Mouse (Mus musculus): ENCODE measurements around the gene Tcf7l2. TPM values are rescaled to one million over a fixed set of nuclear protein-coding genes. Genes with fewer than 3 reads are reported as not detected.

The Tcf7l2 gene
- polyA plus RNA-seq, 1 experiment, result 5.4 TPM

DNA sequence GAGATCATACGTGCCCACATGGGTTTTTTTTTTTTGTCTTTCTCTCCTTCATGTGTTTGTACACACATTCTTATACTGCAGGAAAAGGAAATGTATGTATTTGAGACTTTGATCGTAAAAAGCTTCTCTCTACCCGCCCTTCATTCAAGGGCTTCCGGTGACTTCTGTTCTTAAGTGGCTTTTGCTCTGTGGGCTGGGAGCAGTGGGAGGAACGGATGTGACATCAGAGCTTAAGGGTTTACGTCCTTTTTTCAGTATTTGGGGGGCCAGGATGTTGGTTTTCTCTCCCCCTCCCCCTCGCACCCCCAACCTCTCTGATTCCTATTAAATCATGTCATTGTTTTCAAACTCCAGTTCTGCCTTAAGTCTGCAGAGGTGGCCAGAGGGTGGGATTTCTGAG is 173.9 kb downstream of the Tcf7l2 start:
- no peak overlapping the region for H3ac ChIP-seq (ENCODE audit: control insufficient read depth, insufficient read length)
- no peaks in the 10 kb centered on the region for H3K27me3 ChIP-seq (ENCODE audit: control insufficient read depth, insufficient read depth, insufficient read length)
- H3K36me3 ChIP-seq (ENCODE audit: control insufficient read depth, insufficient read depth), result peaks cover 10% of the 10 kb centered on the region
- TF ChIP-seq POLR2AphosphoS2 (IDR thresholded peaks at IDR 0.05; ENCODE audit: insufficient read length, low read depth) (no peak), MAX (IDR thresholded peaks at IDR 0.05; ENCODE audit: low read depth) (no peak), TCF3 (IDR thresholded peaks at IDR 0.05; ENCODE audit: insufficient read length, low read depth) (no peak), POLR2A (IDR thresholded peaks at IDR 0.05; ENCODE audit: insufficient read length, low read depth) (no peak), MYOG (IDR thresholded peaks at IDR 0.05; ENCODE audit: control insufficient read depth in 1 of 3, insufficient read depth in 1 of 3, insufficient read length in 2 of 3, low read depth in 2 of 3) (no peak), CEBPB (IDR thresholded peaks at IDR 0.05; ENCODE audit: insufficient read depth, poor library complexity, severe bottlenecking) (no peak), REST (IDR thresholded peaks at IDR 0.05; ENCODE audit: insufficient read depth, insufficient read length) (no peak), E2F4 (IDR thresholded peaks at IDR 0.05; ENCODE audit: insufficient read depth) (no peak), TCF12 (IDR thresholded peaks at IDR 0.05; ENCODE audit: insufficient read depth, poor library complexity, severe bottlenecking) (no peak), SRF (IDR thresholded peaks at IDR 0.05; ENCODE audit: control insufficient read depth, insufficient read length, low read depth) (no peak), MYOD1 (IDR thresholded peaks at IDR 0.05; ENCODE audit: control insufficient read depth in 1 of 3, insufficient read length in 2 of 3, low read depth in 2 of 3) (no peak), USF1 (IDR thresholded peaks at IDR 0.05; ENCODE audit: low read depth) (no peak)
- no peak overlapping the region for H3K4me3 ChIP-seq
- no peaks in the 10 kb centered on the region for H3K79me2 ChIP-seq (ENCODE audit: control insufficient read depth, insufficient read depth)
- no peak overlapping the region for H3K4me2 ChIP-seq (ENCODE audit: low read depth)

DNA sequence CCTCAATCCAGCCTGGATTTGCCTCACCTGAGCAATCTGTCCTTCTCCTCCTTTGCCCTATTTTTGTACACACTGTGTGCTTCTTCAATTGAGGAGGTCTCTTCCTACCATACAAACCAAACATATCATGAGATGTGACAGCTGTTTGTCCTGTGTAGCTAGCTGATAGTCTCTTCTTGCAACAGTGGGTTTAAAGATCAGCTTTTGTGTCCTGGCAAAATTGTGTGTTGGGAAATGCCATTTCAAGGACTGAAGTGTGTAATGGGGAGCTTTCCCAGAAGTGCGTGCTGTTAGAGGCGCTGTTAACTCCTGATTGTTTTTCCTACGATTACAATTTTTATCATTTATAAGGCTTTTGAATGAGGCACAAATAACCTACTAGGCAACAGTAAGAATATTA is 174.6 kb downstream of the Tcf7l2 start:
- Histone ChIP-seq H3K4me2 (ENCODE audit: low read depth) (no peak overlapping the region), H3ac (ENCODE audit: control insufficient read depth, insufficient read length) (no peak overlapping the region), H3K4me3 (no peak overlapping the region), H3K79me2 (ENCODE audit: control insufficient read depth, insufficient read depth) (no peaks in the 10 kb centered on the region), H3K36me3 (ENCODE audit: control insufficient read depth, insufficient read depth) (peaks cover 11% of the 10 kb centered on the region), H3K27me3 (ENCODE audit: control insufficient read depth, insufficient read depth, insufficient read length) (no peaks in the 10 kb centered on the region)
- no peak for TF ChIP-seq TCF3 (IDR thresholded peaks at IDR 0.05; ENCODE audit: insufficient read length, low read depth)
- no peak for TF ChIP-seq SRF (IDR thresholded peaks at IDR 0.05; ENCODE audit: control insufficient read depth, insufficient read length, low read depth)
- TF ChIP-seq MYOD1 (IDR thresholded peaks at IDR 0.05; ENCODE audit: control insufficient read depth in 1 of 3, insufficient read length in 2 of 3, low read depth in 2 of 3), result no peak
- TF ChIP-seq CEBPB (IDR thresholded peaks at IDR 0.05; ENCODE audit: insufficient read depth, poor library complexity, severe bottlenecking), result no peak
- no peak for TF ChIP-seq MAX (IDR thresholded peaks at IDR 0.05; ENCODE audit: low read depth)
- no peak for TF ChIP-seq TCF12 (IDR thresholded peaks at IDR 0.05; ENCODE audit: insufficient read depth, poor library complexity, severe bottlenecking)
- TF ChIP-seq REST (IDR thresholded peaks at IDR 0.05; ENCODE audit: insufficient read depth, insufficient read length), result no peak
- no peak for TF ChIP-seq MYOG (IDR thresholded peaks at IDR 0.05; ENCODE audit: control insufficient read depth in 1 of 3, insufficient read depth in 1 of 3, insufficient read length in 2 of 3, low read depth in 2 of 3)
- no peak for TF ChIP-seq POLR2AphosphoS2 (IDR thresholded peaks at IDR 0.05; ENCODE audit: insufficient read length, low read depth)

DNA sequence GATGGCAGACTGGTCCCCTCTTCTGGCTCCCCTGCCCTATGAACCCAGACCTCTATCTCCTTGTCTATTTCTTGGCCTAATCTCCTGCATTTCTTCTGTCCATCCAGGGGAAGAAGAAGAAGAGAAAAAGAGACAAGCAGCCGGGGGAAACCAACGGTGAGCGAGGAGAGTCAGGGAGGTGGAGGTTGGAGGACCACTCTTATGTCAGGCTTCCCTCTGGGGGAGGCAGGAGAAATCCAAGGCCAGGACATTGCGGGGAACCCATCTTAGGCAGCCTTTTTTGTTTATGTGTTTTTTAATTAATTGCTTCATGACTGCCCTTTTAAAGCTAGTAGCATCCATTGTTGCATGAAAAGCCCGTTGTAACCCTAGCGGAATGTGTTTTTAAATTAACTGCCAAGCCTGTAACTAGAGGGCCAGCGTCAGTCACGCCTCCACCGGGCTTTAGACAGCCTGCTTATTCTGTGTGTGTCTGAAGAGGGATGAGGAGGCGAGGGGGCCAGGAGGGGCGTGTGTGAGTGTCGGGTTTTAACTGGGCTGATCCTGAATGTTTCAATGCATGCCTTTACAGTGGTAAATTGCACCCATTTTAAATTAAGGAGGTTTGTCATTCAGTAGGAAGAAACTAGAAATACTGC is 182.3 kb downstream of the Tcf7l2 start:
- Histone ChIP-seq H3K36me3 (ENCODE audit: control insufficient read depth, insufficient read depth) (peaks cover 17% of the 10 kb centered on the region), H3K4me2 (ENCODE audit: low read depth) (no peak overlapping the region), H3ac (ENCODE audit: control insufficient read depth, insufficient read length) (no peak overlapping the region), H3K79me2 (ENCODE audit: control insufficient read depth, insufficient read depth) (no peaks in the 10 kb centered on the region), H3K4me3 (no peak overlapping the region), H3K27me3 (ENCODE audit: control insufficient read depth, insufficient read depth, insufficient read length) (no peaks in the 10 kb centered on the region)
- TF ChIP-seq MYOD1 (IDR thresholded peaks at IDR 0.05; ENCODE audit: control insufficient read depth in 1 of 3, insufficient read length in 2 of 3, low read depth in 2 of 3) (no peak), POLR2AphosphoS2 (IDR thresholded peaks at IDR 0.05; ENCODE audit: insufficient read length, low read depth) (no peak), REST (IDR thresholded peaks at IDR 0.05; ENCODE audit: insufficient read depth, insufficient read length) (no peak), CEBPB (IDR thresholded peaks at IDR 0.05; ENCODE audit: insufficient read depth, poor library complexity, severe bottlenecking) (no peak), MYOG (IDR thresholded peaks at IDR 0.05; ENCODE audit: control insufficient read depth in 1 of 3, insufficient read depth in 1 of 3, insufficient read length in 2 of 3, low read depth in 2 of 3) (no peak), E2F4 (IDR thresholded peaks at IDR 0.05; ENCODE audit: insufficient read depth) (no peak), SRF (IDR thresholded peaks at IDR 0.05; ENCODE audit: control insufficient read depth, insufficient read length, low read depth) (no peak), POLR2A (IDR thresholded peaks at IDR 0.05; ENCODE audit: insufficient read length, low read depth) (no peak), TCF12 (IDR thresholded peaks at IDR 0.05; ENCODE audit: insufficient read depth, poor library complexity, severe bottlenecking) (no peak), USF1 (IDR thresholded peaks at IDR 0.05; ENCODE audit: low read depth) (no peak), TCF3 (IDR thresholded peaks at IDR 0.05; ENCODE audit: insufficient read length, low read depth) (no peak), MAX (IDR thresholded peaks at IDR 0.05; ENCODE audit: low read depth) (no peak)

DNA sequence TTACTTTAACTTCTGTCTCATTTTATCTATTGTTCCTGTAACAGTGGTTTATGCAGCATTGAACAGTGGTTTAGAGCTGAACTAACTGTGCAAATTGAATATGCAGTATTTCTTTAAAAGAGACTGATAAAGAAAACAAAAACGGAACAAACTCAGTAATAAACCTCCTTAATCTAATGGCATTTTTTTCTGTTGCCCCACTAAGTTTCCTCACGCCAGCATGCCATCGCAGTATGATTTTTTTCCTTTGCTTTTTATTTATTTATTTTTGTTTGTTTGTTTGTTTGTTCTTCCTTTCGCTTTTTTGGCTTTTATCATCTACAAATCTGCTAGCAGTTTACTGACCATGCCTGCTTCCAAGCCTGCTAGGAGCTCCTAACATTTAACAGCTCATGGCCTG is 183.2 kb downstream of the Tcf7l2 start:
- no peak for TF ChIP-seq MYOD1 (IDR thresholded peaks at IDR 0.05; ENCODE audit: control insufficient read depth in 1 of 3, insufficient read length in 2 of 3, low read depth in 2 of 3)
- no peak for TF ChIP-seq MYOG (IDR thresholded peaks at IDR 0.05; ENCODE audit: control insufficient read depth in 1 of 3, insufficient read depth in 1 of 3, insufficient read length in 2 of 3, low read depth in 2 of 3)
- TF ChIP-seq TCF3 (IDR thresholded peaks at IDR 0.05; ENCODE audit: insufficient read length, low read depth), result no peak
- no peak for TF ChIP-seq POLR2AphosphoS2 (IDR thresholded peaks at IDR 0.05; ENCODE audit: insufficient read length, low read depth)
- TF ChIP-seq USF1 (IDR thresholded peaks at IDR 0.05; ENCODE audit: low read depth), result no peak
- no peak for TF ChIP-seq TCF12 (IDR thresholded peaks at IDR 0.05; ENCODE audit: insufficient read depth, poor library complexity, severe bottlenecking)
- TF ChIP-seq SRF (IDR thresholded peaks at IDR 0.05; ENCODE audit: control insufficient read depth, insufficient read length, low read depth), result no peak
- TF ChIP-seq E2F4 (IDR thresholded peaks at IDR 0.05; ENCODE audit: insufficient read depth), result no peak
- no peak for TF ChIP-seq POLR2A (IDR thresholded peaks at IDR 0.05; ENCODE audit: insufficient read length, low read depth)
- TF ChIP-seq REST (IDR thresholded peaks at IDR 0.05; ENCODE audit: insufficient read depth, insufficient read length), result no peak
- TF ChIP-seq CEBPB (IDR thresholded peaks at IDR 0.05; ENCODE audit: insufficient read depth, poor library complexity, severe bottlenecking), result no peak
- no peak for TF ChIP-seq MAX (IDR thresholded peaks at IDR 0.05; ENCODE audit: low read depth)
- no peak overlapping the region for H3K4me3 ChIP-seq
- H3ac ChIP-seq (ENCODE audit: control insufficient read depth, insufficient read length), result no peak overlapping the region
- no peaks in the 10 kb centered on the region for H3K79me2 ChIP-seq (ENCODE audit: control insufficient read depth, insufficient read depth)
- peaks cover 13% of the 10 kb centered on the region for H3K36me3 ChIP-seq (ENCODE audit: control insufficient read depth, insufficient read depth)
- no peaks in the 10 kb centered on the region for H3K27me3 ChIP-seq (ENCODE audit: control insufficient read depth, insufficient read depth, insufficient read length)
- H3K4me2 ChIP-seq (ENCODE audit: low read depth), result no peak overlapping the region
